Mouse (Mus musculus) CH12.LX (cell line): ENCODE measurements at regions not wholly inside any gene's neighbourhood (a gene's known extent, or its start where the extent isn't known, plus 50 kb on each side); places are given as distances from the start of the nearest gene placed in this dataset.
"Not testable (repeated sequence)": the region's sequence is repeated elsewhere in the genome, so short reads cannot be mapped to it uniquely, and the experiment has no call there.

Experiments
- DNase-seq: peaks from one replicate; pipeline ENCODE4 v3.0.0-alpha.2; 2013; ENCODE audit errors: extremely low read depth
- H3K27ac ChIP-seq: 2 replicates; pipeline ENCODE4 v1.5.1; 2012; ENCODE audit warnings: low read depth, mild to moderate bottlenecking, control low read depth, moderate library complexity; ENCODE audit not compliant: insufficient read depth
- H3K27me3 ChIP-seq: replicated peaks from 2 replicates; pipeline ENCODE3; 2012; ENCODE audit warnings: inconsistent platforms
- H3K36me3 ChIP-seq, 2 experiments: replicated peaks in 1 of 2; 2 replicates each; pipeline versions ENCODE3 to v1.6.1; 2012; ENCODE audit warnings: inconsistent platforms in 1 of 2, low read length in 1 of 2, mild to moderate bottlenecking in 1 of 2, mixed read lengths in 1 of 2, moderate library complexity in 1 of 2; ENCODE audit not compliant: control insufficient read depth in 1 of 2, insufficient read depth in 1 of 2
- H3K4me1 ChIP-seq, 2 experiments: 2 replicates each; pipeline ENCODE4 v1.6.1; 2012; ENCODE audit warnings: inconsistent platforms in 1 of 2, moderate library complexity in 1 of 2; ENCODE audit not compliant: insufficient read depth in 2 of 2, control insufficient read depth in 1 of 2
- H3K4me2 ChIP-seq: 2 replicates; pipeline ENCODE4 v1.6.1; 2012; ENCODE audit warnings: low read depth, mild to moderate bottlenecking, control low read depth; ENCODE audit not compliant: poor library complexity, insufficient read depth, severe bottlenecking
- H3K4me3 ChIP-seq, 3 experiments: fragments of 150-350 bp in 1 of 3; sonication (generic) in 1 of 3; replicated peaks in 1 of 3; 2 replicates each; pipeline versions ENCODE3 to v1.5.1; 2011 to 2012; ENCODE audit warnings: low read depth in 2 of 3, low read length in 2 of 3, mild to moderate bottlenecking in 2 of 3, moderate library complexity in 2 of 3, control low read depth in 1 of 3, improper control_type of control experiment in 1 of 3, inconsistent platforms in 1 of 3, mixed read lengths in 1 of 3; ENCODE audit not compliant: poor library complexity in 1 of 3
- H3K79me2 ChIP-seq: replicated peaks from 2 replicates; pipeline ENCODE4 v1.6.1; 2012; ENCODE audit warnings: mild to moderate bottlenecking, moderate library complexity; ENCODE audit not compliant: control insufficient read depth, poor library complexity, insufficient read depth, severe bottlenecking; ENCODE audit errors: extremely low read depth
- H3K9ac ChIP-seq: 2 replicates; pipeline ENCODE4 v1.6.1; 2012; ENCODE audit warnings: low read depth, mild to moderate bottlenecking, control low read depth, moderate library complexity; ENCODE audit not compliant: insufficient read depth
- H3K9me3 ChIP-seq: replicated peaks from 2 replicates; pipeline ENCODE3; 2012; ENCODE audit warnings: low read length, inconsistent platforms, mixed read lengths
- CTCF ChIP-seq, 2 experiments: IDR thresholded peaks in 1 of 2; conservative IDR thresholded peaks in 1 of 2; 2 replicates each; pipeline ENCODE4 v1.5.1; 2011 to 2012; ENCODE audit warnings: low read depth in 2 of 2, low read length in 2 of 2, improper control_type of control experiment in 1 of 2, inconsistent platforms in 1 of 2, mild to moderate bottlenecking in 1 of 2, moderate library complexity in 1 of 2
- ETS1 ChIP-seq: conservative IDR thresholded peaks from 2 replicates; pipeline ENCODE4 v1.6.1; 2012; ENCODE audit warnings: low read depth, mild to moderate bottlenecking, inconsistent platforms, low read length, improper control_type of control experiment, moderate library complexity
- IRF4 ChIP-seq: IDR thresholded peaks from 2 replicates; pipeline ENCODE4 v1.6.1; 2014; ENCODE audit warnings: low read depth, mild to moderate bottlenecking, inconsistent platforms, low read length, improper control_type of control experiment
- JUN ChIP-seq: IDR thresholded peaks from 2 replicates; pipeline ENCODE4 v1.6.1; 2011; ENCODE audit warnings: low read depth, mild to moderate bottlenecking, low read length, improper control_type of control experiment, moderate library complexity; ENCODE audit not compliant: insufficient read depth
- JUND ChIP-seq: conservative IDR thresholded peaks from 2 replicates; pipeline ENCODE4 v1.6.1; 2011; ENCODE audit warnings: low read depth, low read length, improper control_type of control experiment
- KAT2A ChIP-seq: IDR thresholded peaks from 2 replicates; pipeline ENCODE4 v1.6.1; 2012; ENCODE audit warnings: low read length, improper control_type of control experiment, inconsistent platforms; ENCODE audit not compliant: insufficient replicate concordance
- MAFK ChIP-seq: IDR thresholded peaks from 2 replicates; pipeline ENCODE4 v1.6.1; 2011; ENCODE audit warnings: low read length, improper control_type of control experiment; ENCODE audit not compliant: insufficient replicate concordance
- MXI1 ChIP-seq: IDR thresholded peaks from 2 replicates; pipeline ENCODE4 v1.6.1; 2011; ENCODE audit warnings: mild to moderate bottlenecking, low read depth, low read length, improper control_type of control experiment
- MYC ChIP-seq: IDR thresholded peaks from 2 replicates; pipeline ENCODE4 v1.6.1; 2011; ENCODE audit warnings: low read depth, mild to moderate bottlenecking, improper control_type of control experiment, low read length
- NELFE ChIP-seq: IDR thresholded peaks from 2 replicates; pipeline ENCODE4 v1.6.1; 2011; ENCODE audit warnings: low read depth, low read length, improper control_type of control experiment
- POLR2AphosphoS2 ChIP-seq: IDR thresholded peaks from 2 replicates; pipeline ENCODE4 v1.6.1; 2011; ENCODE audit warnings: low read depth, low read length, improper control_type of control experiment
- SIN3A ChIP-seq: IDR thresholded peaks from 2 replicates; pipeline ENCODE4 v1.6.1; 2012; ENCODE audit warnings: low read length, improper control_type of control experiment, inconsistent platforms
- TBP ChIP-seq: conservative IDR thresholded peaks from 2 replicates; pipeline ENCODE4 v1.6.1; 2011; ENCODE audit warnings: low read depth, low read length, improper control_type of control experiment
- TCF12 ChIP-seq: IDR thresholded peaks from 2 replicates; pipeline ENCODE4 v1.6.1; 2014; ENCODE audit warnings: low read depth, mild to moderate bottlenecking, inconsistent platforms, low read length, improper control_type of control experiment
- ZC3H11A ChIP-seq: IDR thresholded peaks from 2 replicates; pipeline ENCODE4 v1.6.1; 2012; ENCODE audit warnings: low read depth, mild to moderate bottlenecking, inconsistent platforms, low read length, improper control_type of control experiment
- ZKSCAN1 ChIP-seq: IDR thresholded peaks from 2 replicates; pipeline ENCODE4 v1.6.1; 2012; ENCODE audit warnings: low read depth, inconsistent platforms, low read length, improper control_type of control experiment, borderline replicate concordance
- ZNF384 ChIP-seq: IDR thresholded peaks from 2 replicates; pipeline ENCODE4 v1.6.1; 2012; ENCODE audit warnings: low read depth, low read length, improper control_type of control experiment, inconsistent platforms
- dilution Hi-C: fragments of 300-500 bp; cut with MboI; formaldehyde crosslinking; loops from 2 replicates; pipeline ENCODE4 v1.14.3; 2020; ENCODE audit warnings: low sequenced_read_pairs; ENCODE audit not compliant: extremely low pct_unique_long_range_greater_than_20kb, extremely low pct_ligation_motif_present
- in situ Hi-C: fragments of 300-500 bp; cut with MboI; formaldehyde crosslinking; loops from 3 replicates; pipeline ENCODE4 v1.14.3; 2019; ENCODE audit warnings: low sequenced_read_pairs, low pct_ligation_motif_present, low pct_unique_long_range_greater_than_20kb, mixed read lengths

- Histone ChIP-seq H3K9me3 (no peaks in the 10 kb centered on the region), H3K27ac (no peak overlapping the region), H3K9ac (no peak overlapping the region), H3K4me1 (no peaks in the 10 kb centered on the region), H3K79me2 (no peaks in the 10 kb centered on the region), H3K36me3 (no peaks in the 10 kb centered on the region), H3K4me2 (no peak overlapping the region), H3K27me3 (no peaks in the 10 kb centered on the region), H3K4me3 (no peak overlapping the region)
- dilution Hi-C loops (no loop called here), in situ Hi-C loops (no loop called here)
- DNase-seq: no peak
- TF ChIP-seq ZC3H11A (no peak), MAFK (no peak), ETS1 (no peak), POLR2AphosphoS2 (no peak), ZKSCAN1 (no peak), MYC (no peak), IRF4 (no peak), SIN3A (no peak), JUN (no peak), KAT2A (no peak), ZNF384 (no peak), TCF12 (no peak)
Measured at GRCm38 (mm10) chr12:115034438-115035129, 1012.9 kb upstream of the Zfp386 start.

DNA sequence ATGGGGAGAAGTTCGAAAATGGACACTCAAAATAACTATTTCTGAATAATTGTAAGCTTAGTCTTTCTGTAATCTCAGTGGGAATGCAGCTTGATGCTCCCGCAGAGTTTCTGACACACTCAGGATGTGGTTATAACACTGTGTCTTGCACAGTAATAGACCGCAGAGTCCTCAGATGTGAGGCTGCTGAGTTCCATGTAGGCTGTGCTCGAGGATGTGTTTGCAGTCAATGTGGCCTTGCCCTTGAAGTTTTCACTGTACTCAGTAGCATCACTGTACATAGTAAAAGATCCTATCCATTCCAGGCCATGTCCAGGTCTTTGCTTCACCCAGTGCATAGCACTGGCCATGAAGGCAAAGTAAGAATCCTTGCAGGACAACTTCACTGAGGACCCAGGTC is 992.4 kb upstream of the Zfp386 start:
- peaks cover 3% of the 10 kb centered on the region for H3K9me3 ChIP-seq
- H3K4me1 ChIP-seq: no peaks in the 10 kb centered on the region
- in situ Hi-C loops: no loop called here
- H3K4me3 ChIP-seq: no peak overlapping the region
- H3K9ac ChIP-seq: no peak overlapping the region
- H3K27ac ChIP-seq: no peak overlapping the region
- H3K27me3 ChIP-seq: no peaks in the 10 kb centered on the region
- H3K36me3 ChIP-seq: no peaks in the 10 kb centered on the region
- TF ChIP-seq SIN3A (no peak), MXI1 (no peak), CTCF (conservative IDR thresholded peaks at IDR 0.05 in 1 of 2, IDR thresholded peaks at IDR 0.05 in 1 of 2; ENCODE audit: low read depth in 2 of 2, low read length in 2 of 2) (no peak), NELFE (no peak), TBP (no peak), MYC (no peak), JUND (no peak), TCF12 (no peak), POLR2AphosphoS2 (no peak)
- no peak for DNase-seq
- dilution Hi-C loops: no loop called here
- H3K79me2 ChIP-seq: no peaks in the 10 kb centered on the region
- H3K4me2 ChIP-seq: no peak overlapping the region

- H3K36me3 ChIP-seq, H3K27ac ChIP-seq, H3K79me2 ChIP-seq, H3K4me2 ChIP-seq, DNase-seq, H3K27me3 ChIP-seq, H3K9me3 ChIP-seq, dilution Hi-C loops, H3K4me1 ChIP-seq, H3K9ac ChIP-seq, H3K4me3 ChIP-seq, in situ Hi-C loops: not testable (repeated sequence)
Measured at GRCm38 (mm10) chr12:115059954-115060353, 987.6 kb upstream of the Zfp386 start.
